Mouse (Mus musculus): ENCODE measurements around the gene Prkg1. TPM values are rescaled to one million over a fixed set of nuclear protein-coding genes. Genes with fewer than 3 reads are reported as not detected.

The Prkg1 gene
- total RNA-seq, 1 experiment, result 1.5 TPM

DNA sequence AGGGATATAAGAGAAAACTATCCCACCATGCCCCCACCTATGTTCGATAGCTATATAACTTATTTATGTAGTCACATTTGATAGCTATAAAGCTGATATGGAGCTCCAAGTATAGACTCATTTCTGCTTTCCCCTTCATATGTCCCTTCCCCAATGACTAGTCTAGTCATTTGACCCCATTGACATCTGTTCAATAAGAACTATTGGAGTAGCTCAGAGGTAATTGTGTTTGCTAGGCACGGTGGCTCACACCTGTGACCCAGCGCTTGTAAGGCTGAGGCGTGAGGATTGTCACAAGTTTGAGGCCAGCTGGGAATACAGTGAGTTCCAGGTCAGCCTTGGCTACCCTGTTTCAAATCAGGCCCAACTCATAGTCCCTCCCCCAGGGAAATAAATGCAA lies 921.2 kb downstream of the Prkg1 start:
- Histone ChIP-seq H3K36me3 (ENCODE audit: control insufficient read depth, insufficient read depth, low read length, poor library complexity, severe bottlenecking) (no peaks in the 10 kb centered on the region), H3K27ac (ENCODE audit: insufficient read depth, low read depth, low read length, poor library complexity, severe bottlenecking) (no peak overlapping the region), H3K4me3 (ENCODE audit: insufficient read depth in 1 of 2, low read depth in 1 of 2, low read length in 2 of 2, poor library complexity in 1 of 2, severe bottlenecking in 1 of 2) (no peak overlapping the region), H3K9ac (ENCODE audit: insufficient read depth, low read depth, low read length, poor library complexity, severe bottlenecking) (no peak overlapping the region), H3K4me1 (ENCODE audit: control insufficient read depth in 2 of 2, insufficient read depth in 2 of 2, low read length in 2 of 2, poor library complexity in 1 of 2) (no peaks in the 10 kb centered on the region), H3K9me3 (ENCODE audit: control insufficient read depth, insufficient read depth, low read depth, low read length) (no peaks in the 10 kb centered on the region)
- DNase-seq (ENCODE audit: low read depth, low spot score), result no peak
- TF ChIP-seq MAFK (IDR thresholded peaks at IDR 0.05; ENCODE audit: insufficient read depth, low read depth, low read length) (no peak), ZC3H11A (IDR thresholded peaks at IDR 0.05; ENCODE audit: borderline replicate concordance, low read depth, low read length) (no peak), CHD2 (IDR thresholded peaks at IDR 0.05; ENCODE audit: low read depth, low read length) (no peak), HCFC1 (IDR thresholded peaks at IDR 0.05; ENCODE audit: borderline replicate concordance, insufficient read depth, low read length) (no peak), ZNF384 (IDR thresholded peaks at IDR 0.05; ENCODE audit: low read depth, low read length) (no peak)
- in situ Hi-C loops (cut with MboI; ENCODE audit: low sequenced_read_pairs in 2 of 2, unreplicated experiment in 2 of 2), result no loop called here

DNA sequence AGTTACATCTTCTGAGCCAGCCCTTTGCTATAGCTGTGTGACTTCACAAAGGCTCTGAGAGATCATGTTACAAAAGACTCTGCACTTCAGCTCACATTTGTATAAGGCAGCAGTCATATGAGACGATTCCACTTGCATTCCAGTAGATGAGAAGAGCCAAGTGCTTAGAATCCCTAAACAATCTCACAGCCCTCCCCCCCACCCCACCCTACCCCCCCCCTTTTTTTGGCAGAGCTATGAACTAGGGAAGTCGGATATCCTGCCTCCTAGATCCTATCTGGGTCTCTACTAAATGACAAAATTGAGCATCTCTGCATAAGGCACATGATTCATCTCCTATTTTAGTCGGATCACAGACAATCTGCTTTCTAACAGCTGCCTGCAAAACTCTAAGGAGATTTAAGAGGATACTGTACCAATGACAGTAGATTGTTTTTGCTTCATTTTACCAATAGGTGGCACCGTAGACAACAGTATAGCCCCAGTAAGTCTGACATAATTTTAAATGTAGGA lies 921.7 kb downstream of the Prkg1 start:
- Histone ChIP-seq H3K4me1 (ENCODE audit: control insufficient read depth in 2 of 2, insufficient read depth in 2 of 2, low read length in 2 of 2, poor library complexity in 1 of 2) (no peaks in the 10 kb centered on the region), H3K27ac (ENCODE audit: insufficient read depth, low read depth, low read length, poor library complexity, severe bottlenecking) (no peak overlapping the region), H3K9me3 (ENCODE audit: control insufficient read depth, insufficient read depth, low read depth, low read length) (no peaks in the 10 kb centered on the region), H3K4me3 (ENCODE audit: insufficient read depth in 1 of 2, low read depth in 1 of 2, low read length in 2 of 2, poor library complexity in 1 of 2, severe bottlenecking in 1 of 2) (no peak overlapping the region), H3K9ac (ENCODE audit: insufficient read depth, low read depth, low read length, poor library complexity, severe bottlenecking) (no peak overlapping the region), H3K36me3 (ENCODE audit: control insufficient read depth, insufficient read depth, low read length, poor library complexity, severe bottlenecking) (no peaks in the 10 kb centered on the region)
- DNase-seq (ENCODE audit: low read depth, low spot score), result no peak
- TF ChIP-seq ZC3H11A (IDR thresholded peaks at IDR 0.05; ENCODE audit: borderline replicate concordance, low read depth, low read length) (no peak), CHD2 (IDR thresholded peaks at IDR 0.05; ENCODE audit: low read depth, low read length) (no peak), ZNF384 (IDR thresholded peaks at IDR 0.05; ENCODE audit: low read depth, low read length) (no peak), MAFK (IDR thresholded peaks at IDR 0.05; ENCODE audit: insufficient read depth, low read depth, low read length) (no peak), HCFC1 (IDR thresholded peaks at IDR 0.05; ENCODE audit: borderline replicate concordance, insufficient read depth, low read length) (no peak)
- in situ Hi-C loops (cut with MboI; ENCODE audit: low sequenced_read_pairs in 2 of 2, unreplicated experiment in 2 of 2), result no loop called here

DNA sequence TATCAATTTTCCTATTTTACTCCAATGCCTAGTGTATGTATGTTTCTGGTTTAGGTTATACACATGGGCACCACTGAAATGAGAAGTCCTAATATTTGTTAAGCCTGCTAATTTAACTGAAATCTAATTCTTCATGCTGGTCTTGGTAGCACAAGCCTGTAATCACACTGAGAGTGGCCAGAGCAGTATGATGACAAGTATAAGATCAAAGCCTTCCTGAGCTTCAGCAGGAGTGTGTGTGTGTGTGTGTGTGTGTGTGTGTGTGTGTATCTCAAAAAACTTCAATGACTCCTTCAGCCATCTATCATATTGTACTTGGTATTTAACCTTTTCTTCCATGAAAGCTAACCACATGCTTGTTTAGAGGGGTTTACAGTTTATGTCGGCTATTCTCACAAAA lies 922.2 kb downstream of the Prkg1 start:
- in situ Hi-C loops (cut with MboI; ENCODE audit: low sequenced_read_pairs in 2 of 2, unreplicated experiment in 2 of 2), result no loop called here
- no peaks in the 10 kb centered on the region for H3K36me3 ChIP-seq (ENCODE audit: control insufficient read depth, insufficient read depth, low read length, poor library complexity, severe bottlenecking)
- no peak overlapping the region for H3K4me3 ChIP-seq (ENCODE audit: insufficient read depth in 1 of 2, low read depth in 1 of 2, low read length in 2 of 2, poor library complexity in 1 of 2, severe bottlenecking in 1 of 2)
- no peak for DNase-seq (ENCODE audit: low read depth, low spot score)
- TF ChIP-seq CHD2 (IDR thresholded peaks at IDR 0.05; ENCODE audit: low read depth, low read length) (no peak), ZC3H11A (IDR thresholded peaks at IDR 0.05; ENCODE audit: borderline replicate concordance, low read depth, low read length) (no peak), ZNF384 (IDR thresholded peaks at IDR 0.05; ENCODE audit: low read depth, low read length) (no peak), MAFK (IDR thresholded peaks at IDR 0.05; ENCODE audit: insufficient read depth, low read depth, low read length) (no peak), HCFC1 (IDR thresholded peaks at IDR 0.05; ENCODE audit: borderline replicate concordance, insufficient read depth, low read length) (no peak)
- no peaks in the 10 kb centered on the region for H3K9me3 ChIP-seq (ENCODE audit: control insufficient read depth, insufficient read depth, low read depth, low read length)
- no peak overlapping the region for H3K27ac ChIP-seq (ENCODE audit: insufficient read depth, low read depth, low read length, poor library complexity, severe bottlenecking)
- H3K4me1 ChIP-seq (ENCODE audit: control insufficient read depth in 2 of 2, insufficient read depth in 2 of 2, low read length in 2 of 2, poor library complexity in 1 of 2), result no peaks in the 10 kb centered on the region
- no peak overlapping the region for H3K9ac ChIP-seq (ENCODE audit: insufficient read depth, low read depth, low read length, poor library complexity, severe bottlenecking)

DNA sequence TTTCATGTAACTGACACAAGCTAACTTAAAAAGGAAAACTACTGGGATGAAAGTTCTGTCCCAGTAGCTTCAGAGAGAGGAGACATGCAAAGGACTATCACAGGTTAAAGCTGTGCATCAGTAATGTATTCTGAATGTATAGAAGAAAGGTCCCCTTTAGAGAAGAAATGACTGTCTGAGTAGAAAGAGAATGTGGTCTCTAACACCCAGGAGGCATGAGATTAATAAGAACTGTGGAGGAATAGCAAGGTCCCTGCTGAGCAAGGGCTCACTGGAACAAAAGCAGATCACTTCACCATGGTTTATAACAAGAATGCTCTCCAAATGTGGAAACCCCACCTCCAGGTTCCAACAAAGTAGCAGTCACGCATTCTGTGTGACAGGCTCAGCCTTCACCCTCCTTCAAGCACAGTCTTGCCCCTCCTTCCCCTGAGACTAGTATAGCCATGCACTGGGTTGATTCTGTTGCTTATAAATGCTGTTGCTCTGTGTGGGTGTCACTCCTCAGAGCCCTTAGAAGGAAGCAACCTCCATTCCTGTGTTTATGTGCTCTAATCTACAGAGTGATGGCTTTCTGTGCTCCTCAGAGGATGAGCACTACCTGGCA lies 931.7 kb downstream of the Prkg1 start:
- DNase-seq (ENCODE audit: low read depth, low spot score), result no peak
- Histone ChIP-seq H3K27ac (ENCODE audit: insufficient read depth, low read depth, low read length, poor library complexity, severe bottlenecking) (no peak overlapping the region), H3K36me3 (ENCODE audit: control insufficient read depth, insufficient read depth, low read length, poor library complexity, severe bottlenecking) (no peaks in the 10 kb centered on the region), H3K9me3 (ENCODE audit: control insufficient read depth, insufficient read depth, low read depth, low read length) (no peaks in the 10 kb centered on the region), H3K4me3 (ENCODE audit: insufficient read depth in 1 of 2, low read depth in 1 of 2, low read length in 2 of 2, poor library complexity in 1 of 2, severe bottlenecking in 1 of 2) (no peak overlapping the region), H3K4me1 (ENCODE audit: control insufficient read depth in 2 of 2, insufficient read depth in 2 of 2, low read length in 2 of 2, poor library complexity in 1 of 2) (no peaks in the 10 kb centered on the region), H3K9ac (ENCODE audit: insufficient read depth, low read depth, low read length, poor library complexity, severe bottlenecking) (no peak overlapping the region)
- in situ Hi-C loops (cut with MboI; ENCODE audit: low sequenced_read_pairs in 2 of 2, unreplicated experiment in 2 of 2), result no loop called here
- TF ChIP-seq CHD2 (IDR thresholded peaks at IDR 0.05; ENCODE audit: low read depth, low read length) (no peak), HCFC1 (IDR thresholded peaks at IDR 0.05; ENCODE audit: borderline replicate concordance, insufficient read depth, low read length) (no peak), MAFK (IDR thresholded peaks at IDR 0.05; ENCODE audit: insufficient read depth, low read depth, low read length) (no peak)

All from ES-E14 (cell line).